Mouse (Mus musculus) large intestine, adult 2 months (tissue): ENCODE data around the gene Mrps27. TPM values are rescaled to one million over a fixed set of nuclear protein-coding genes. Genes with fewer than 3 reads are reported as not detected.

Source experiments
- DNase-seq: peaks from one replicate; pipeline ENCODE4 v3.0.0-alpha.2; 2012; ENCODE audit warnings: low read depth, low spot score
- WGBS: fragments of 180-500 bp; shearing (Covaris S2); methylation state at CpG from one replicate; pipeline ENCODE4 v1.1.7; 2018; 5-methylcytosine and 5-hydroxymethylcytosine counted together
- polyA plus RNA-seq: library from polyadenylated mRNA; depleted of rRNA; stranded (reverse); fragments of >200 nt; gene quantifications from 2 replicates; pipeline ENCODE4 v1.2.3, GENCODE M21; 2012; rRNA removed

The Mrps27 gene
- polyA plus RNA-seq, 1 experiment, result 18.2 TPM

GRCm38 (mm10) chr13:99454977-99455376 is 110.4 kb downstream of the Mrps27 start:
- no peak for DNase-seq
- 85% methylated on average over 7 of the region's 7 CpGs for WGBS

- DNase-seq, result no peak
- 74% methylated on average over 12 of the region's 12 CpGs for WGBS
Observed at GRCm38 (mm10) chr13:99458658-99459386, 114.2 kb downstream of the Mrps27 start.

DNA sequence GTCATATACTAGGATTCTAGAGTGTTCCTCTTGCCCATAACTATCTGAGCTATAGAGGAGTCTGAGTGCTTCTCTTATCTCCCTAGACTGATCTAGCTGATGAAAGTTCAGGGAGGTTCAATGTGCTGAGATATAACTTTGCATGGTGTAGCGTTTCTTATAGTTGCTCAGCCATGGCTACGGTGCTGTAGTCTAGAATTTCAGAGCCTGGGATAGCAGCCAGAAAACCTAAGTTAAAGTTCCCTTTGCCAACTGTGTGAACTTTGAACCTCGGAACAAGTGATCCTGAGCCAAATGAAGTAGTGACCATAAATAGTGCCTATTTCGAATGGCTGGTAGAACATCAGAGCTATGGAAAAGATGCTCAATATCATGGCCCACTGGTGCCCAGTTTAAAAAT is 115.0 kb downstream of the Mrps27 start:
- no peak for DNase-seq
- WGBS, result 55% methylated on average over 4 of the region's 4 CpGs

GRCm38 (mm10) chr13:99461886-99462285 is 117.3 kb downstream of the Mrps27 start:
- DNase-seq, result no peak
- 89% methylated on average over 4 of the region's 4 CpGs for WGBS

DNA sequence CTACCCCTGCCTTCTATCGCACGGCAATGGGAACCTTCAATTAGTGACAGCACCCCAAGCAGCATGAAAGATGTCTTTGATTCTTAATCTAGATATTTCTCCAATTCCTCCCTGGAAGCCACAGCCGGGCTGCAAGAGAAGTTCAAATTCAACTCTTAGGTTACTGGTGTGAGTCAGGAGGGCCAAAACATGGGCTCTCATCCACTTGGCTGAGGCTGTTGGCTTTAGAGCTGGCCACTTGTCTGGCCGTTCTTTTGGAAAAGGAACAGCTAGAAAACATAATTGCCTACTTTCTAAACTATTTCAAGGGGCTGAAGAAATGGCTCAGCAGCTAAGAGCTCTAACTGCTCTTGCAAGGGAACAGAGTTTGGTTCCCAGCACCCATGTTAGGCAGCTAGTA is 120.0 kb downstream of the Mrps27 start:
- DNase-seq, result no peak
- WGBS, result 73% methylated on average over 4 of the region's 4 CpGs

Other genes with a start within 250 kb of the Mrps27 start
- 0.82 and 1.6 TPM in 2 replicates for gene Zfp366, start 160.0 kb upstream of the Mrps27 start, polyA plus RNA-seq
- gene Ptcd2, start 81 bp upstream of the Mrps27 start, polyA plus RNA-seq, result 19.0 and 20.8 TPM in 2 replicates
- gene Map1b, start 171.8 kb downstream of the Mrps27 start, polyA plus RNA-seq, result 0.94 and 1.6 TPM in 2 replicates